Mouse (Mus musculus): ENCODE data around the gene Kdm5b. TPM values are rescaled to one million over a fixed set of nuclear protein-coding genes. Genes with fewer than 3 reads are reported as not detected.
"Not testable (repeated sequence)": the region's sequence is repeated elsewhere in the genome, so short reads cannot be mapped to it uniquely, and the experiment has no call there.

Kdm5b gene
- 10 to 100 TPM; 25.5 to 25.8 TPM for total RNA-seq (2021)
- long read RNA-seq, experiment 1, full-length matches to known transcripts, result 8 of 11 reads
- long read RNA-seq, experiment 1, partial matches to known transcripts, result 3 of 11 reads
- long read RNA-seq, experiment 1, other reads (novel, unspliced or antisense), result 0 of 11 reads
- long read RNA-seq, experiment 2, full-length matches to known transcripts, result 2 of 11 reads
- long read RNA-seq, experiment 2, partial matches to known transcripts, result 6 of 11 reads
- long read RNA-seq, experiment 2, other reads (novel, unspliced or antisense), result 3 of 11 reads

DNA sequence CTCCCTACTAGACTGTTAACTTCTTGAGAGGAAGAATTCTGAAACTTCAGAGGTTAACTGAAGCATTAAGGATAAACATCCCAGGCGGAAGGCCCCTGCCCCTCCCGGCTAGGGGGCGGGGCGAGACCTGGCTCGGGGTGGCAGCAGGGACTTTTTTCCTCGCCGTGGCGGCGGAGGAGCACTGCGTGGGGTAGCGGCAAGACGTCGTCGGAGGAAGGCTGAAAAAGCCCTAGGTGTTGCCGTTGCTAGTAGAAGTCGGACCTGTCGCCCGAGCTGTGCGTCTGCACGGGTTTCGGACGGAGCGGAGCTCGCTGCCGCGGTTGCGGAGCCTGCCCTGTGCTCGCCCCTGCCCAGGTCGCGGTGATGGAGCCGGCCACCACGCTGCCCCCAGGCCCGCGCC lies at the start of gene Kdm5b:
Gene Kdm5b (plus strand): TSS at position 196 of the 400 bp plus-strand sequence.
- intact Hi-C loops (cut with DNase I), result no loop called here
- DNase-seq, result peak; percentile 92 to 93

DNA sequence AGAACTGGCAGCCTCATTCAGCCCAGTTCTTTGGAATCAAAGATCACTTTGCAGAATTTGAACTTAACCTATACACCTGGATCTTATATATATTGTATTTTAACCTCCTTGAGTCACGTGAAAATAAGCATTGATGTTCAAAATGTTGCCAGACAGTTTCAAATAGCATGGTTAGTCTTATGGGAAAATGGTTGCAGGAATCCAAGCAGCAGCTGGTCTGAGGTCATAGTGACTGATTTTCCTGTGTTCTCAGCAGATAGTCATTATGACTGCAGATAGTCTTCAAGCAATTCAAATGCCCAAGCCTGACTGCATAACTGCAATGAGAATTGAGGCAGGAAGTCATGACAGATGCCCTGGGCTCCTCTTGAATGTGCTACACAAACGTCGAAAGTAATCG lies 47.8 kb upstream of the Kdm5b start:
- intact Hi-C loops (cut with DNase I), result no loop called here

DNA sequence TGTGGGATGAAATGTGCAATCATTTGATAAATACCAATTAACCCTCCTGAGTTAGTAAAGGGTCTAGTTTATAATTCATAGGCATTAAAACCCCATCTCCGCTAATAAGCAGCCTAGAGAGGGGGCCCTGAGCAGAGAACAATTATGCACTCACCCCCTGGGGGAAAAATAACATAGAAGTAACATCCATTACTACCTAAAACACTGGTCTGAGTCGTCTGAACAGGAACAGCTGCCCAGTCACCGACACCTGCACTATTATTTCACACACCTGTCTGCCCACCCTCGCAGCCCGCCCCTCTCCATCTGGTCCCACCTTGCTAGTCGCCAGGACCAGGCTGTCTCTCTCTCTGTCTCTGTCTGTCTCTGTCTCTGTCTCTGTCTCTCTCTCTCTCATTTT lies 47.4 kb upstream of the Kdm5b start:
- DNase-seq, result no peak
- intact Hi-C loops (cut with DNase I), result no loop called here

More for the DNA sequence above, 47.8 kb upstream of the Kdm5b start:
- no peak for DNase-seq

DNA sequence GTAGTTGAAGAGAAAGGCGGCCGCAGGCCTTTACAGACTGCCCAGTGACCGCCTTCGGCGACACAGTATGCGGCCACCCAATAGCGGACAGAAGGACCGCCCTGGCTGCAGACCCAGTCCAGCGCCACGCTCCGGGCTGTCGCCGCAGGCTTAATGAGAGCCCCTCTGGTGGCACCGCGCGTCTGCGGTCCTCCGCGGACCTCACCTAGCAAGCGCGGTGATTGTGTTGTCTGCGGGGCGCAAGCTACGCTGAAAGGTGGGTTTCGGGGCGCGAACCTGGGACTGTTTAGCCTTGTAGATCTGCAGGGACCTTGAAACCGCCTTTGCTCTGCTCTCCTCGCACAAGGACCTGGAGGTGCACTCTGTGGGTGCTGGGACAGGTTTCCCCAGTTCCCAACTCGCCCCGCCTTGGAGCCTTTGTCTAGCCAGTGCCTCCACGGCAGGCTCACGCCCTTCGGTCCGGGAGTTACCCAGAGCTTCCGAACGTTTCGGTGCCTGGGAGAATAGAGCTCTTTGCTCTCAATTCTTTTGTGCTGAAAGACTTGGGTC lies 46.6 kb upstream of the Kdm5b start:
- DNase-seq, result peak; percentile 25 to 38
- intact Hi-C loops (cut with DNase I), result no loop called here

DNA sequence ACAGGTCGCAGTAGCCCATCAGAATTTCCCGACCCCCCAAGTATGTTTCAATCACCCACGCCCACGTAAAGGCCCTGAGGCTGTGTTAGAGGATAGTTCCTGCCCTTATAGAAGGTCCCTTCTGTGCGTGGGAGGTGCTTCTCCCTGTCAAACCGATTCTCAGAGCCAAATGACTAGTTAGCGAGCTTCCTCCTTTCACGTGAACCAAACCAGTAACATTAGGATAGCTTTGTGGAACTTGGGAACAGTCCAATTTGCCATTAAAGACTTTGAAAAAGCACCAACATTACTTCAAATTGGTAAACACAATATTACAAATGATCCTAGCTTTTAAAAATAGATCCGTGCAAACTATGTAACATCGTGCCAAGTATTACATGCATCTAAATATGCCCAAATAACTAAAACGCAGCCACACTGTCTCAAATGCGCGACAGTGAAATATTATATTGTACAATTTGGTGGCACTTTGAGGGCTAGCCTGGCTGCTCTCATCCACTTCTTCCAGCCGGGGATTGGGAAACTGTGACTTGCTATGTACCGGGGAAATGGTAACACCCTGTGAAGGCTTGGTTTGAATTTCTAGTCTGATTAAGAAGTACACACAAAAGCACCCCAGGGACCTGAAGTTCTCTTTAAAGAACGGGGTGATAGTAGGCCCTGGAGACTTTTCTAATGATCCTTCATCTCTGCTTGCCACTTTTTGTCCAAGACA lies 45.9 kb upstream of the Kdm5b start:
- intact Hi-C loops (cut with DNase I), result no loop called here
- DNase-seq, result no peak

- intact Hi-C loops (cut with DNase I), result no loop called here
- DNase-seq, result no peak
Observed at GRCm38 (mm10) chr1:134515891-134516290, 44.1 kb upstream of the Kdm5b start.

- no peak for DNase-seq
Observed at GRCm38 (mm10) chr1:134516491-134517198, 43.3 kb upstream of the Kdm5b start.

DNA sequence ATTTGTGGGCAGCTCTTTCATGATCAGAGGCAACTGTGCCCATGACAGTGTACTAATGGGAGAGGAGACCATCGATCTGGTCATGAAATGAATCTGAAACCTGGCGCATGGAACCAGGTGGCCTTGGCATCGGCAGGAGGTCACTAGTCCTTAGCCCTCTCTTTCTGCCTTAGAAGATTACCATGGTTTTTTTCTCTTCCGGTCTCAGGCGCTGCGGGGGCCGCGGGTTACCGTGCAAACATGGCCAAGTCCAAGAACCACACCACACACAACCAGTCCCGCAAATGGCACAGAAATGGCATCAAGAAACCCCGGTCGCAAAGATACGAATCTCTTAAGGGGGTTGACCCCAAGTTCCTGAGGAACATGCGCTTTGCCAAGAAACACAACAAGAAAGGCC lies 42.1 kb upstream of the Kdm5b start:
- intact Hi-C loops (cut with DNase I), result loop anchor here (2.0 kb wide), 1 partner anchor 89 kb away; no protein-coding TSS in a partner anchor

More at GRCm38 (mm10) chr1:134516491-134517198, 43.3 kb upstream of the Kdm5b start:
- intact Hi-C loops (cut with DNase I), result no loop called here

DNA sequence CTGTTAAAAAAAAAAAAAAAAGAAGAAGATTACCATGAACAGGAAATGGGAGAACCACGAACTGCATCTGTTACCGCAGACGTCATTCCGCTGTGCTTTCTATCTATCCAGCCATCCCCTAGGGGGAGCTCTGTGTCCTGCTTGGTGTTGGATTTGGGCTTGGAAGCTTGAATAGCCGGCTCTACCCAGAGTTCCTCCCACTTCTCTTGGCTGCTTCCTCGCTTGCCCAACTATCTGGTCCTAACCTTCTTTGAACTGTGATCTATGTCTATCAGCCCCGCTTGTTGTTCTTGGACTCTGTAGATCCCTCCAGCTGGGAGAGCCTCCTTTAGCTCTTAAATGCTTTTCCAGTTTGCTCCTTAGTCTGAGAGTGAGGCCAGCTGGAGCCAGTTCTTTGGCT lies 41.3 kb upstream of the Kdm5b start:
- intact Hi-C loops (cut with DNase I), result loop anchor here (2.0 kb wide), 1 partner anchor 88 kb away; no protein-coding TSS in a partner anchor
- peak; percentile 84 to 91 for DNase-seq

More for the DNA sequence above, 42.1 kb upstream of the Kdm5b start:
- DNase-seq, result not testable (repeated sequence)

- intact Hi-C loops (cut with DNase I), result loop anchor here (2.0 kb wide), 1 partner anchor 88 kb away; no protein-coding TSS in a partner anchor
- DNase-seq, result not testable (repeated sequence)
Observed at GRCm38 (mm10) chr1:134519201-134519600, 40.8 kb upstream of the Kdm5b start.

- no peak for DNase-seq
- intact Hi-C loops (cut with DNase I), result no loop called here
Observed at GRCm38 (mm10) chr1:134520001-134520721, 39.8 kb upstream of the Kdm5b start.

GRCm38 (mm10) chr1:134521163-134521562 lies 38.8 kb upstream of the Kdm5b start:
- intact Hi-C loops (cut with DNase I), result no loop called here
- DNase-seq, result no peak

GRCm38 (mm10) chr1:134522325-134522724 lies 37.6 kb upstream of the Kdm5b start:
- intact Hi-C loops (cut with DNase I), result no loop called here

DNA sequence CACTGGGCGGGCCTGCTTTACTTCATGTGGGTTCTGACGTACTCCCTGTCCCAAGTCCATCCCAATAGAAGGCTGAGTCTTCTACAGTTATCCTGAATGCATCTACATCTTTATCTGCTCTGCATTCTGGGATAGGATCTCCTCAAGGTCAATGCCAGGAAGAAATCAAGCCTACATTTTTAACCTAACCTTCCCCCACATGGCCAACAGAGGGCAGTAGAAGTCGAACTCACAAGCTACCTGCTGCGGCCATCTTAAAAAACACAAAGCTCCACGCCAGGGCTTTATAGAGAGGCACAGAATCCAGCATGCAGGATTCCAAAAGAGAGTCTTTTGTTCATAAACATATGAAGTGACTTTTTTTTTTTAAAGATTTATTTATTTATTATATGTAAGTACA lies 35.5 kb upstream of the Kdm5b start:
- intact Hi-C loops (cut with DNase I), result no loop called here
- DNase-seq, result no peak

More at GRCm38 (mm10) chr1:134522325-134522724, 37.6 kb upstream of the Kdm5b start:
- DNase-seq, result no peak

DNA sequence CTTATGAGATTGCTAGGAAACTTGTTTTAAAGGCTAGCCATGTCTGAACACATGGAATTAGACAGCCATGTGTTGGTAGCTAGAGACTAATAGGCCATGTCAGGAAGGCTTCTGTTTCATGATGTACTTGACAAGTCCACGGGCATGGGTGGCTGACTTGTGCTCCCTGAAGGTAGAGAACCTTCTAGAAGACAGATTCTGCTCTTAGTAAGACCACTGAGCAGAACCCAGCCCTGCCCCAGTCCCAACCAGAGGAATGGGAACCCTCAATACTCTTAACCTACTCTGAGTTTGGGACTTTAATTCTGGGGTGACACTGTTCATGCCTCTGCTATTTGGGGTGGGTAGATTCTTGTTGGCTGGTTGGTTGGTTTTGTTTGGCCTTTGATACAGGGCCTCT lies 35.0 kb upstream of the Kdm5b start:
- DNase-seq, result no peak
- intact Hi-C loops (cut with DNase I), result no loop called here

DNA sequence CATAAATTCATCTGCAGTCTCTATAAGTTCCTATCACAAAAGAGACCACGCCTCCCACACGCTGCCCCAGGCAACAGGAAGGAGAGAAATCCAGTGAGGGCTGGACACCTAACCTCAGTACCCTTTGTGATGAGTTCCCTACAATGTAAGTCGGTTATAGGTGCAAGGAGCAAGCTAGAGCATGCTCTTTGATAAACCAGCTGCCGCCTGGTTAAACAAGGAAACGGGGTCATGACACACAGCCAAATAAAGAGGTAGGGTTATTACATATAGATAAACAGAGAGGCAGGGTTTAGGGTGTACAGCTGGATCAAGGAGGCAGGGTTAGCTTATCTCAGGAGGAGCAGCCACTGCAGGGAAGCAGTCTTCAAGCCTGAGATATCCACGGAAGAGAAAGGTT lies 33.2 kb upstream of the Kdm5b start:
- intact Hi-C loops (cut with DNase I), result no loop called here
- no peak for DNase-seq

DNA sequence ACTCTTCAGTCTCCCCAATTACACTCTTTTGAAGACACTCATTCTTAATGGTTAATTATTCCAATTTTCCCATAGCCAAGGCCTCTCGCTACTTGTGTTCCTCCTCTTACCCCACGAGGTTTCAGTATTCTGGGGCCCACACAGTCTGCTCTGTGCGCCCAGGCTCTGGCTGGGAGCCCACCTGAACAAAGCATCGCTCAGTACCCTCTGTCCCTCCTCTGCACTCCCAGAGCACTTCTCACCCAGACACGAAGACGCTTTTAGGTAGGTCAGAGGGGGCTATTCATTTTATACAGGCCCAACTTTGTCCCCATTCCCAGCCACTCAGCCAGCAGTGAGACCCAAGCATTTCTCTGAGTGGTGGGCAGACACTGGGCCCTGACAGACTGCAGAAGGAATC lies 29.4 kb upstream of the Kdm5b start:
- intact Hi-C loops (cut with DNase I), result no loop called here

DNA sequence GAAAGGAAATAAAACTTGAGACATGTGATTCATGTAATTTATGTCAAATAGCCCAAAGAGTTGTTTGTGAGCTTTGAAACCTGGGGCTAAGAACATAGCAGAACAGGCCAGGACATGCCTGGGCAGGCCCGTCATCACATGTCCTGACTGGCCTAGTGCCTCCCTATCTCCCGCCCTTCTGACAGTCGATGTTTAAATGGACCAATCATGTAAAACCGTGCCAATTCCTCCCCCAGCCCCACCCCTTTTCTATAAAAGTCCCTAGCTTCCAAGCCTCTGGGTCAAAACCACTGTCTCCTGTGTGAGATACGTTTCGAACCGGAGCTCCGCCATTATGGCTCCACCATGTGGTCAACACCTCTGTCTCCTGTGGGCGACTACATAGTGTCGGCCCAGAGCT lies 26.3 kb upstream of the Kdm5b start:
- intact Hi-C loops (cut with DNase I); DNase-seq: not testable (repeated sequence)

More for the DNA sequence above, 29.4 kb upstream of the Kdm5b start:
- no peak for DNase-seq

GRCm38 (mm10) chr1:134535054-134535453 lies 24.9 kb upstream of the Kdm5b start:
- intact Hi-C loops (cut with DNase I), result no loop called here
- no peak for DNase-seq

- intact Hi-C loops (cut with DNase I), result no loop called here
- no peak for DNase-seq
Observed at GRCm38 (mm10) chr1:134535513-134535912, 24.5 kb upstream of the Kdm5b start.
